Comparison of ENCODE assay signal across 7 mouse cellular contexts in genomic region chr5:109601080-109601479, GRCm38 (mm10). TPM values are rescaled to one million over a fixed set of nuclear protein-coding genes. Genes with fewer than 3 reads are reported as not detected.
A peak's percentile ranks its signal among the peaks of the same experiment; 100 is the strongest.
DNase-seq lines count a peak whose midpoint lies in the region; ATAC-seq and TF ChIP-seq lines count a peak whose summit lies in the region.

No protein-coding gene starts in this region.

- no peak overlapping the region for H3K27ac ChIP-seq in lung, embryonic 14.5 days (ENCODE audit: low read depth)

- no peaks in the 10 kb centered on the region for H3K27me3 ChIP-seq in E14TG2a.4 (ENCODE audit: insufficient read depth, low read length)
- H3K27me3 ChIP-seq in lung, embryonic 14.5 days (ENCODE audit: insufficient read depth, low read length) = no peaks in the 10 kb centered on the region

- H3K9ac ChIP-seq in lung, embryonic 14.5 days = no peak overlapping the region

- no peaks in the 10 kb centered on the region for H3K4me1 ChIP-seq in E14TG2a.4 (replicated peaks; ENCODE audit: low read depth, low read length)
- H3K4me1 ChIP-seq in lung, embryonic 14.5 days (ENCODE audit: insufficient read depth) = no peaks in the 10 kb centered on the region

- peak; percentile 57 to 70 for ATAC-seq in hematopoietic stem cell, adult 5-6 weeks (replicated peaks in 1 of 2; ENCODE audit: insufficient read depth in 1 of 2, low FRiP score in 2 of 2, low TSS enrichment in 1 of 2, low read depth in 1 of 2, poor library complexity in 2 of 2, severe bottlenecking in 2 of 2)
- no peak for ATAC-seq in lung, embryonic 14.5 days (ENCODE audit: insufficient read depth)

- peak; percentile 6 to 19 for DNase-seq in left cerebral cortex, adult 18-20 months (ENCODE audit: low spot score in 2 of 2)
- no peak for DNase-seq in left cerebral cortex, adult 11 months (ENCODE audit: low spot score)
- peak; percentile 57 for DNase-seq in ZHBTc4 (ENCODE audit: low read depth, low spot score)
- peak; percentile 73 for DNase-seq in lung, embryonic 14.5 days
- peak; percentile 22 to 24 for DNase-seq in thymus, postnatal 36 days

- peak; percentile 28 for TF ChIP-seq CTCF in E14TG2a.4 (conservative IDR thresholded peaks at IDR 0.05; ENCODE audit: low read length)
- TF ChIP-seq CTCF in lung, embryonic 14.5 days (IDR thresholded peaks at IDR 0.05; ENCODE audit: low read depth) = peak; percentile 62

- no peaks in the 10 kb centered on the region; the same call in 1 of the 2 replicates for H3K36me3 ChIP-seq in E14TG2a.4 (ENCODE audit: insufficient read depth, low read length)
- no peaks in the 10 kb centered on the region for H3K36me3 ChIP-seq in lung, embryonic 14.5 days (ENCODE audit: insufficient read depth)

- WGBS in lung, embryonic 14.5 days = 16% methylated on average over 3 of the region's 3 CpGs

- H3K4me3 ChIP-seq in E14TG2a.4 (replicated peaks; ENCODE audit: low read length) = no peak overlapping the region
- H3K4me3 ChIP-seq in lung, embryonic 14.5 days (ENCODE audit: low read depth, low read length) = no peak overlapping the region

- no peak overlapping the region for H3K4me2 ChIP-seq in lung, embryonic 14.5 days

- H3K9me3 ChIP-seq in E14TG2a.4 (ENCODE audit: low read length) = peaks cover 98% of the 10 kb centered on the region
- no peaks in the 10 kb centered on the region for H3K9me3 ChIP-seq in lung, embryonic 14.5 days (ENCODE audit: low read depth, low read length)

RNA-seq across cellular contexts. Expression of gene Crlf2, which starts 42.3 kb away (rescaled TPM):
- 10 to 100 TPM; 33.1 to 39.1 TPM for total RNA-seq in left cerebral cortex, adult 18-20 months (2021)
- total RNA-seq in hematopoietic stem cell, adult 5-6 weeks (2017) = 31.9 and 43.6 TPM in 2 replicates
- polyA plus RNA-seq in lung, embryonic 14.5 days (2014; fragmentation: Nextera tagmentation; extraction: Ambion mirVana) = 10.7 and 10.9 TPM in 2 replicates
